Mouse (Mus musculus) olfactory bulb, adult 2 months (tissue): ENCODE data around the gene Hs6st1.

Experiments
- CTCF ChIP-seq: fragments of 200-500 bp; IDR thresholded peaks from 2 replicates; pipeline ENCODE4 v1.5.1; 2012; ENCODE audit warnings: low read depth, mild to moderate bottlenecking, low read length, moderate library complexity; ENCODE audit not compliant: insufficient read depth
- POLR2A ChIP-seq: fragments of 200-500 bp; IDR thresholded peaks from 2 replicates; pipeline ENCODE4 v1.6.1; 2012; ENCODE audit warnings: mild to moderate bottlenecking, low read depth, low read length, moderate library complexity; ENCODE audit not compliant: insufficient read depth

DNA sequence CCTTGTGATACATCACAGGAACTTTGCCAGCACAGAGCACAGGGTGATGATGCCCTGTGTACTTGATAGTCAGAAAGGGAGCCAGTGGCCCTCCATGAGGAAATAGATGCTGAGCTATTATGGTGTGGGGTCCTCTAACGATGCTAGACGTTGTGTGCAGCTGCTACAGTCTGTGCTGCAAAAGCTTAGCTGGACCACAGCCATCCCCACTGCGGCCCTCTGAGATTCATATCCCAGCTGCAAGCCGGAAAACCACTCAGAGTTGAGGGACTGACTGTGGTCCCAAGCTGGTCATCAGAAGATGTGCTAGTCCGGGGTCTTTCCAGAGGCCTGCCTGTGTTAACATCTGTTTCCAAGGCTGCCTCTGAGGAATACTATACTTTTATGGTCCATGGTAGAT, 12.8 kb downstream of the Hs6st1 start:
- no peak for TF ChIP-seq CTCF
- TF ChIP-seq POLR2A: no peak
